Mouse (Mus musculus) frontal cortex, postnatal 25 days (tissue): Measurements from ENCODE around the gene Dclk2.

Experiments used
- DNase-seq, 2 experiments: peaks; one replicate each; pipeline ENCODE4 v3.0.0; 2022; ENCODE audit warnings: low spot score in 2 of 2

The Dclk2 gene

GRCm38 (mm10) chr3:86799041-86799440 is 121.6 kb downstream of the Dclk2 start:
- DNase-seq: no peak

- no peak for DNase-seq
Measured at GRCm38 (mm10) chr3:86797871-86798460, 122.7 kb downstream of the Dclk2 start.

GRCm38 (mm10) chr3:86796716-86797115 is 123.9 kb downstream of the Dclk2 start:
- DNase-seq: no peak

GRCm38 (mm10) chr3:86793720-86794191 is 126.9 kb downstream of the Dclk2 start:
- no peak for DNase-seq

- DNase-seq: no peak
Measured at GRCm38 (mm10) chr3:86793264-86793663, 127.4 kb downstream of the Dclk2 start.

- DNase-seq: no peak
Measured at GRCm38 (mm10) chr3:86789752-86790151, 130.9 kb downstream of the Dclk2 start.

GRCm38 (mm10) chr3:86788711-86789110 is 131.9 kb downstream of the Dclk2 start:
- DNase-seq: peak in 1 of 2 experiments; percentile 71

GRCm38 (mm10) chr3:86787423-86788123 is 133.1 kb downstream of the Dclk2 start:
- DNase-seq: no peak

GRCm38 (mm10) chr3:86786845-86787351 is 133.8 kb downstream of the Dclk2 start:
- no peak for DNase-seq

- DNase-seq: no peak
Measured at GRCm38 (mm10) chr3:86786280-86786679, 134.4 kb downstream of the Dclk2 start.

GRCm38 (mm10) chr3:86784930-86785329 is 135.7 kb downstream of the Dclk2 start:
- no peak for DNase-seq

GRCm38 (mm10) chr3:86784051-86784450 is 136.6 kb downstream of the Dclk2 start:
- DNase-seq: no peak

GRCm38 (mm10) chr3:86779704-86780103 is 140.9 kb downstream of the Dclk2 start:
- DNase-seq: no peak

GRCm38 (mm10) chr3:86775444-86775828 is 145.2 kb downstream of the Dclk2 start:
- DNase-seq: no peak

- no peak for DNase-seq
Measured at GRCm38 (mm10) chr3:86774566-86775443, 145.8 kb downstream of the Dclk2 start.

GRCm38 (mm10) chr3:86768969-86769368 is 151.7 kb downstream of the Dclk2 start:
- DNase-seq: no peak

- no peak for DNase-seq
Measured at GRCm38 (mm10) chr3:86768553-86768952, 152.1 kb downstream of the Dclk2 start.

GRCm38 (mm10) chr3:86762456-86762855 is 158.2 kb downstream of the Dclk2 start:
- no peak for DNase-seq

- DNase-seq: no peak
Measured at GRCm38 (mm10) chr3:86762036-86762415, 158.6 kb downstream of the Dclk2 start.

- DNase-seq: peak; percentile 62 to 71
Measured at GRCm38 (mm10) chr3:86761095-86762035, 159.3 kb downstream of the Dclk2 start.

GRCm38 (mm10) chr3:86760474-86760873 is 160.2 kb downstream of the Dclk2 start:
- DNase-seq: no peak
